8 mouse cellular contexts compared by ENCODE assay signal in the genomic region with DNA sequence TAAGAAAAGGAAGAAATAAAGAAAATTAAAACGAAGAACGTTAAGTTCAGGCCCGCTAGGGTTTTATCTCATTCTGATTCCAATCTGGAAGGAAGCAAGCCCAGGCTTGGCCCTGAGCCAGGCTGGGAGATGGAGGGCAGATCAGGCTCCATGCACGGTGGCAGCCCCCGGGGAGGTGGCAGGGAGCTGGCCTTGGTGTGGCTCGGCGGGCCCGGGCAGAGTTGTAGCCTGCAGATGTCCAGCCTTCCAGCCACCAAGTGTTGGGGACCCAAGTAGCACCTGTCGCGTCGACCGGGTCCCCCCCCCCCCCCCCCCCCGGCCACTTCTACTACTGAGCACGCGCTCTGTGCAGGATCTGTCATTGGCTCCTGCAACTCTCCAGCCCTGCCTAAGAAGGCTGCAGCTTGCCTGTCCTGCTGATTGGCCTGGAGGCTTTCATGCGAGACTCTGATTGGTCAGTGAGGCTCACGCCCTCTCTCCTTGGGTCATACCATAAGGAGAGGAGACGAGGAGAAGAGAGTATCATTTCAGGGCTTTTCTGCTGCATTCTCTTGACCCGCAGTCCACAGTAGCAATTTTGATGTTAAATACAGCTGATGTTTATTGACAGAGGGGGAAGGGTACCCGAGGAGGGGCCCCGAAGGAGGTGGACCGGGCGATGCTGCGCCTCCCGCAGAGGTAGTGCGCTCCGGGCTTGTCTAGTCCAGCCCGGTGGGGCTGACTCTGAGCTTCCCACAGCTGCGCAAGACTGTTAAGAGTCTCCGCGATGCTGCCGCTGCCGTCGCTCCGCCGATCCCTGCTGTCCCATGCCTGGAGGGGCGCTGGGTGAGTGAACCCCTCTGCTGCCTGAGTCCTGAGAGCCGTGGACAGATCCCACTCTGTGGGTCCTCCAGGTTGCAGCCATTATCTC. TPM values are rescaled to one million over a fixed set of nuclear protein-coding genes. Genes with fewer than 3 reads are reported as not detected.
DNase-seq lines count a peak whose midpoint lies in the region; ATAC-seq lines count a peak whose summit lies in the region.

A gene (plus strand): TSS at position 494 of the 910 bp plus-strand sequence.

- peak; percentile 96 for ATAC-seq in megakaryocyte progenitor cell, adult 5-6 weeks (replicated peaks; ENCODE audit: poor library complexity)

- peak; percentile 97 for DNase-seq in adipocyte (ENCODE audit: low spot score)
- DNase-seq in embryo, embryonic 10 days (ENCODE audit: low spot score), result peak; percentile 97
- peak; percentile 86 for DNase-seq in gastrocnemius, postnatal 10 days
- peak; percentile 97 for DNase-seq in induced T-regulatory cell, adult 2 months (ENCODE audit: low read depth)
- DNase-seq in left cerebral cortex, adult 9 months (ENCODE audit: low spot score in 2 of 2), result peak; percentile 94 to 96
- peak; percentile 84 for DNase-seq in right cerebral cortex, postnatal 14 days
- DNase-seq in urinary bladder, postnatal 36 days (ENCODE audit: low spot score in 2 of 2), result peak; percentile 77 to 89

RNA-seq across cellular contexts. Expression of the gene that starts here (rescaled TPM):
- 10 to 100 TPM; 30.3 to 39.8 TPM for total RNA-seq in gastrocnemius, postnatal 10 days (2021)
- 11.1 and 14.7 TPM in 2 replicates for total RNA-seq in megakaryocyte progenitor cell, adult 5-6 weeks (2015)
- 20.0 and 22.3 TPM in 2 replicates for total RNA-seq in megakaryocyte progenitor cell, adult 5-6 weeks (2017)

Comparison
In these comparisons a context has a peak if more than half of its experiments do, and no peak if none do; other contexts are left out.
1. Peak in every context shown above with its lines: DNase-seq and ATAC-seq.